Mouse (Mus musculus): ENCODE data around the gene Gm813. TPM values are rescaled to one million over a fixed set of nuclear protein-coding genes. Genes with fewer than 3 reads are reported as not detected.

Gm813 gene
- polyA plus RNA-seq, 1 experiment from 2014 or later: not detected

DNA sequence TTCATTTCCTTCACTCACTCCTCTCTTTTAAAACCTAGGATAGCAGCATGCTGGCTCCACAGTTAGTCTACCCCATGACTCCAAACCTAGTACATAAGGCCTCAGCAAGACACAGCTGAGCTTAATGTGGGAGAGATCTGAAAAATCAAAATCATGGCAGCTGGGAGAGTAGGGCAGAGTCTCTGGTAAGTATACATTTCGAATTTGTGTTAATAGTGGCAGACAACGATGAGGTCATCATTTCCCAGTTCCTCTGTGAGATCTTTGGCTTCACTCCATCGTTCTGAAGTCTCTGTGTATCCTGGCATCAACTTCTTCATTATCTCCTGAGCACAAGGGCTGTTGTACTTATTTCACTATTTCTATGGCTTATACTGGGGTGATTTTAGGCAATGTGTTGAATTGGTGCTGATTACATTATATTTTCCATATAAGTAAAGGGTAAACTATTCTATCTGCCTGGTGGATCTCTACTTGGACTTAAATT is 22.0 kb upstream of the Gm813 start, which contains the start of gene E330017A01Rik:
E330017A01Rik (minus strand) TSS at position 51 of the 487 bp plus-strand sequence.
- no peaks in the 10 kb centered on the region for H3K4me1 ChIP-seq (ENCODE audit: control insufficient read depth, insufficient read depth, low read length)
- H3K4me2 ChIP-seq (replicated peaks; ENCODE audit: low read depth, low read length): no peak within 1 kb of the TSS
- no peaks in the 10 kb centered on the region for H3K27me3 ChIP-seq (ENCODE audit: control insufficient read depth, insufficient read depth, low read length)
- no peak within 1 kb of the TSS for H3K9ac ChIP-seq (ENCODE audit: low read depth, low read length)
- no peak within 1 kb of the TSS for H3K4me3 ChIP-seq (ENCODE audit: low read length)
- WGBS: 94% methylated on average over 3 of the region's 3 CpGs
- no peaks in the 10 kb centered on the region for H3K9me3 ChIP-seq (ENCODE audit: control insufficient read depth, low read length)
- H3K27ac ChIP-seq (ENCODE audit: low read depth, low read length): no peak within 1 kb of the TSS
- no peaks in the 10 kb centered on the region for H3K36me3 ChIP-seq (ENCODE audit: control insufficient read depth, insufficient read depth, low read length)
- no peak for ATAC-seq (ENCODE audit: low FRiP score, low TSS enrichment)

DNA sequence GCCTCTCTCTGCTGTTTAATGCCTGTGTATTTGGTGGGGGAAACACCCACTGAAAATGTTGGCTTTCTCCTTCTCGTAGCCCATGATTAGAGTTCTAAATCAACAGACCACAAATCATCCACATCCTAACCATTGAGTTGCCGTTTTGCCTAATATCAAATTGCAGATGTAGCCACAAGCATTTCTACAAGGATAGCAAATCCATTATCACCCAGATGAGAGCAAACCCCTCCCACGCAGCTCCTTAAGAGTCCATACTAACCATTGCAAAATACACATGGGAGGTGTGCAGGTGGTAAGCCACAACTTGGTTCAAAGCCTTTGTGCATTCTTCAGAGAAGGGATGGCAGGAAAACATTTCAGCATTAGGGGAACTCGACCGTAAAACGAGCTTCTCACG is 21.2 kb upstream of the Gm813 start:
- Histone ChIP-seq H3K4me3 (ENCODE audit: low read length) (no peak overlapping the region), H3K4me2 (replicated peaks; ENCODE audit: low read depth, low read length) (no peak overlapping the region), H3K4me1 (ENCODE audit: control insufficient read depth, insufficient read depth, low read length) (no peaks in the 10 kb centered on the region), H3K9ac (ENCODE audit: low read depth, low read length) (no peak overlapping the region), H3K27ac (ENCODE audit: low read depth, low read length) (no peak overlapping the region), H3K36me3 (ENCODE audit: control insufficient read depth, insufficient read depth, low read length) (no peaks in the 10 kb centered on the region), H3K27me3 (ENCODE audit: control insufficient read depth, insufficient read depth, low read length) (no peaks in the 10 kb centered on the region), H3K9me3 (ENCODE audit: control insufficient read depth, low read length) (no peaks in the 10 kb centered on the region)
- WGBS: 40% methylated on average over 7 of the region's 7 CpGs
- no peak for ATAC-seq (ENCODE audit: low FRiP score, low TSS enrichment)

DNA sequence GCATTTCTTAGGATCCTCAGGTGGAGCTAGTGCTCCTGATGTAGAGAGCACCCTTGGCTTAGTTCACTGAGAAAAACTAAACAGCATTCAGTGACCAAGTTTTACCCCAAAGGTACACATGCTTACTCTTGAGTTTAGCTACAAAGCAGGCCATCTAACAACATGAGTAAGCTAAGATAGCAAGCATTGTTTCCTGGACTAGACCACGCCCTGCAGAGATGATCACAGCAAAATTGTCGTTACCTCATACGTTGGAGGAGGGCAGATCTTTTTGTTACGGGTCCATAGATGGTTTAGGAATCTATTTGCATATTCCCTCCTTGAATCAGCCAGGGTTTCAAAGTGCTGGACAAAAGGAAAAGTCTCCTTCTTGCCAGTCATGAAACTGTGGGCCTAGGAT is 20.7 kb upstream of the Gm813 start:
- no peaks in the 10 kb centered on the region for H3K27me3 ChIP-seq (ENCODE audit: control insufficient read depth, insufficient read depth, low read length)
- H3K27ac ChIP-seq (ENCODE audit: low read depth, low read length): no peak overlapping the region
- H3K4me1 ChIP-seq (ENCODE audit: control insufficient read depth, insufficient read depth, low read length): no peaks in the 10 kb centered on the region
- WGBS: 83% methylated on average over 4 of the region's 4 CpGs
- no peaks in the 10 kb centered on the region for H3K9me3 ChIP-seq (ENCODE audit: control insufficient read depth, low read length)
- no peak overlapping the region for H3K9ac ChIP-seq (ENCODE audit: low read depth, low read length)
- H3K4me2 ChIP-seq (replicated peaks; ENCODE audit: low read depth, low read length): no peak overlapping the region
- H3K4me3 ChIP-seq (ENCODE audit: low read length): no peak overlapping the region
- H3K36me3 ChIP-seq (ENCODE audit: control insufficient read depth, insufficient read depth, low read length): no peaks in the 10 kb centered on the region
- no peak for ATAC-seq (ENCODE audit: low FRiP score, low TSS enrichment)

DNA sequence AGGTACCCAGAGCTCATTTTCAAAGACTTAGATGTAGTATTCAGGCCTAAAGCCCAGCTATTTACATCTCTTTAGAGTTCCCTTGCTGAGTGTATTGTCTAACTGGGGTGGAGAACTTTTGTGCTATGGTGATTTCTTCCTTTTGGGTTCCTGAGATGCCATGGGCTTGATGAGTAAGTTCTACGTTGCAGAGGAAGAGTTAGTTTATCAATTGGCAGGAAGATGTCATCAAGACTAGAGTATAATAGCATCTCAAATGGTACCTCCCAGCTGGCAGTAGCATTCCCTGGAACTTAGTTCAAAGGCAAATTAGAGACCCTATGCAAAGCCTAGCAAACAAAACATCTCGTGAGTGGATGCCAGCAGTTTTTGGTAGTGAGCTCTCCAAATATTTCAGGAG is 19.1 kb upstream of the Gm813 start:
- Histone ChIP-seq H3K4me2 (replicated peaks; ENCODE audit: low read depth, low read length) (no peak overlapping the region), H3K27ac (ENCODE audit: low read depth, low read length) (no peak overlapping the region), H3K4me1 (ENCODE audit: control insufficient read depth, insufficient read depth, low read length) (no peaks in the 10 kb centered on the region), H3K36me3 (ENCODE audit: control insufficient read depth, insufficient read depth, low read length) (no peaks in the 10 kb centered on the region), H3K4me3 (ENCODE audit: low read length) (no peak overlapping the region), H3K9me3 (ENCODE audit: control insufficient read depth, low read length) (no peaks in the 10 kb centered on the region), H3K27me3 (ENCODE audit: control insufficient read depth, insufficient read depth, low read length) (no peaks in the 10 kb centered on the region), H3K9ac (ENCODE audit: low read depth, low read length) (no peak overlapping the region)
- WGBS: 61% methylated on average over 2 of the region's 2 CpGs
- ATAC-seq (ENCODE audit: low FRiP score, low TSS enrichment): no peak

DNA sequence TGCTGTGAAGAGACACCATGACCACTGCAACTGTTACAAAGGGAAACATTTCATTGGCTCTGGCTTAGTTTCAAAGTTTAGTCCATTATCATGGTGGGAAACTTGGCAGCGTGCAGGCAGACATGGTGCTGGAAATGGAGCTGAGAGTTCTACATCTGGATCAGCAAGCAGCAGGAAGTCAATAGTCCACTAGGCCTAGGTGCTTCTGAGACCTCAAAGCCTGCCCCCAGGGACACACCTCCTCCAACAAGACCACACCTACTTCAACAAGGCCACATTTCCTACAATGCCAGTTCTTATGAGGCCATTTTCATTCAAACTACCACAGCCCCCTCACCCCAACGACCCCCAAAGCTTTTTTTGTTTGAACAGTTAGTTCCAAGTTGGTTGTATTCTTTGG is 13.0 kb upstream of the Gm813 start:
- Histone ChIP-seq H3K4me2 (replicated peaks; ENCODE audit: low read depth, low read length) (no peak overlapping the region), H3K4me1 (ENCODE audit: control insufficient read depth, insufficient read depth, low read length) (no peaks in the 10 kb centered on the region), H3K27me3 (ENCODE audit: control insufficient read depth, insufficient read depth, low read length) (no peaks in the 10 kb centered on the region), H3K27ac (ENCODE audit: low read depth, low read length) (no peak overlapping the region), H3K9ac (ENCODE audit: low read depth, low read length) (no peak overlapping the region), H3K4me3 (ENCODE audit: low read length) (no peak overlapping the region), H3K36me3 (ENCODE audit: control insufficient read depth, insufficient read depth, low read length) (no peaks in the 10 kb centered on the region), H3K9me3 (ENCODE audit: control insufficient read depth, low read length) (no peaks in the 10 kb centered on the region)
- no peak for ATAC-seq (ENCODE audit: low FRiP score, low TSS enrichment)
- WGBS: 66% methylated on average over 2 of the region's 2 CpGs

DNA sequence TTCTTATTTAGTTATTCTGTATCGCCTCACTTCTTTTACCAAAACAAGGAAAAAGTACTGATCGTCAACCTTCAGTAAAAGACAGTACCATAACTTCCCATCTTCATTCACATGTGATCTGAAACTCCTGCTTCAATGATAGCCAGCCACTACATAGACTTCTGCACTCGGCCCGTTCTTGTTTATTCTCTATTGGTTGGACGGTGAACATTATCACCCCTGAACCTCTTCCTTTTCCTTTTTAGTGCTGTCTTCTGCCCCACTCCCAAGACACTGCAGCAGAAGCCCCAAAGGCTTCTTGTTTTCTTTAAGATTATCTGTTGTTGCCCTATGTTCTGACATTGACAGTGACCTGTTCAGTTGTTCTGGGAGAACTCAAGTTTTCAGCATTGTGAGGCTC is 12.2 kb upstream of the Gm813 start:
- Histone ChIP-seq H3K9me3 (ENCODE audit: control insufficient read depth, low read length) (no peaks in the 10 kb centered on the region), H3K4me3 (ENCODE audit: low read length) (no peak overlapping the region), H3K4me2 (replicated peaks; ENCODE audit: low read depth, low read length) (no peak overlapping the region), H3K27me3 (ENCODE audit: control insufficient read depth, insufficient read depth, low read length) (no peaks in the 10 kb centered on the region), H3K9ac (ENCODE audit: low read depth, low read length) (no peak overlapping the region), H3K4me1 (ENCODE audit: control insufficient read depth, insufficient read depth, low read length) (no peaks in the 10 kb centered on the region), H3K27ac (ENCODE audit: low read depth, low read length) (no peak overlapping the region), H3K36me3 (ENCODE audit: control insufficient read depth, insufficient read depth, low read length) (no peaks in the 10 kb centered on the region)
- 91% methylated on average over 5 of the region's 5 CpGs for WGBS
- ATAC-seq (ENCODE audit: low FRiP score, low TSS enrichment): no peak

DNA sequence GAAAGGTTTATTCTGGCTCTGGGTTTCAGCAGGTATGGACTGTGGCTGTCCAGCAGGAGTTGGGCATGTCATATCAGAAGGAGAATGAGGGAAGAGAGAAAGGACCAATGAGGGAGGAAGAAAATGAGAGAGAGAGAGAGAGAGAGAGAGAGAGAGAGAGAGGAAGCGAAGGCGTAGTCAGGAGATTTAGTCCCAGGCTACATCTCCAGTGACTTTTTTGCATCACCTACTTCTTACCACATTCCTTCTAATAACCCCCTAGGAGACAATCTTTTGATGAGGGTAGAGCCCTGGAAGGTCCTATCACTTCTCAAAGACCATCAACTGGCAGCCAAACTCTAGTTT is 11.5 kb upstream of the Gm813 start:
- H3K9ac ChIP-seq (ENCODE audit: low read depth, low read length): no peak overlapping the region
- WGBS: 100% methylated on average over 2 of the region's 2 CpGs
- no peak overlapping the region for H3K27ac ChIP-seq (ENCODE audit: low read depth, low read length)
- no peaks in the 10 kb centered on the region for H3K27me3 ChIP-seq (ENCODE audit: control insufficient read depth, insufficient read depth, low read length)
- H3K4me2 ChIP-seq (replicated peaks; ENCODE audit: low read depth, low read length): no peak overlapping the region
- no peaks in the 10 kb centered on the region for H3K4me1 ChIP-seq (ENCODE audit: control insufficient read depth, insufficient read depth, low read length)
- no peaks in the 10 kb centered on the region for H3K36me3 ChIP-seq (ENCODE audit: control insufficient read depth, insufficient read depth, low read length)
- H3K9me3 ChIP-seq (ENCODE audit: control insufficient read depth, low read length): no peaks in the 10 kb centered on the region
- ATAC-seq (ENCODE audit: low FRiP score, low TSS enrichment): no peak
- H3K4me3 ChIP-seq (ENCODE audit: low read length): no peak overlapping the region

DNA sequence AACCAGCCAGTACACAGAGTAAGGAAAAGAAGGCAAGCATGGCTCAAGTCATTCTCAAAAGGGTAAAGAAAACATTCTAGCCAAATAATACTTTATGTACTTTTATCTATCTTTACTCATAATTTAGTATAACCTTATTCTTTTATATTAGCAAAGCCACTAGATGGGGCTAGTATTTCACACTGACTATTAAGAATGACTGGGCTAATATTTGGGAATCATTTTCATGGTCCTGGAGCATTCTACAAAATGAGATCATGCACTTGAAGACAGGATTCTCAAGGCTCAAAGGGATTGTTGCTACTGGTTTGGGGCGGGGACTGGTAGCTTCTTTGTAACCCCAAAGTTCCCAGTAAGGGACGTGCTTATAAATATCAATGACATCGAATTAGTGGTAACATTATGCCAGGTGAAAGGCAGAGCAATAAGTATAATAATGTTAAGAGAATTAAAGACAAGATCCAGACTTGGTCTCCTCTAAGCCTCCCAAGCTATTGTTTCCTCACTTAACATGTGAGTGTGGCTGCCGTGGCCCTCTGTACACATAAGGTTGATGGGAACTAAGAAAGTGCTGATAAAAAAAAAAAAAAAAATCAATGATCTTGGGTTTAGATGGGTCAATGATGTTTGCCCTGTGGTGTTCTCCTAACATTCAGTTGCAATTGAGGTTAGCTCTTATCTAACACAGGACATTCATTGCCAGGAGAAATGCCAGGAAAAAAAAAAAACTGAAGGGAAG is 11.0 kb upstream of the Gm813 start:
- no peaks in the 10 kb centered on the region for H3K4me1 ChIP-seq (ENCODE audit: control insufficient read depth, insufficient read depth, low read length)
- ATAC-seq (ENCODE audit: low FRiP score, low TSS enrichment): no peak
- H3K4me3 ChIP-seq (ENCODE audit: low read length): no peak overlapping the region
- H3K4me2 ChIP-seq (replicated peaks; ENCODE audit: low read depth, low read length): no peak overlapping the region
- no peaks in the 10 kb centered on the region for H3K36me3 ChIP-seq (ENCODE audit: control insufficient read depth, insufficient read depth, low read length)
- no peak overlapping the region for H3K27ac ChIP-seq (ENCODE audit: low read depth, low read length)
- H3K27me3 ChIP-seq (ENCODE audit: control insufficient read depth, insufficient read depth, low read length): no peaks in the 10 kb centered on the region
- no peak overlapping the region for H3K9ac ChIP-seq (ENCODE audit: low read depth, low read length)
- no peaks in the 10 kb centered on the region for H3K9me3 ChIP-seq (ENCODE audit: control insufficient read depth, low read length)
- 93% methylated on average over 4 of the region's 4 CpGs for WGBS

DNA sequence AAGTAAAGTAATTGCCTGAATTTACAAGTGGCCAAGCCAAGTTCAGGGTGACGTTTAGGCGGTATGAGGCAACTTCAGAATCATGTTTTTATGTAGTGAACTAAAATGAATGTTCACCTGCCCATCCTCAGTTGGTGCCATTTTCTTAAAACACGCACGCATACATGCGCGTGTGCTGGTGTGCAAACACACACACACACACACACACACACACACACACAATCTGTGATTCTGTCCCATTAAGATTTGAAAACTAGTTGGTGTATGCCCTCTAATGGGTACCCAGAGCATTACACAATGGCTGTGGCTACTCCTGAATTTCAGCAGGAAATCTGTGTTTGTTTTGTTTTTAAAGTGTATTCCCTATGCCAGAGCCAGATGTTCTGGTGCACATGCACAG is 7.2 kb upstream of the Gm813 start:
- no peak overlapping the region for H3K4me3 ChIP-seq (ENCODE audit: low read length)
- H3K36me3 ChIP-seq (ENCODE audit: control insufficient read depth, insufficient read depth, low read length): no peaks in the 10 kb centered on the region
- no peak overlapping the region for H3K4me2 ChIP-seq (replicated peaks; ENCODE audit: low read depth, low read length)
- H3K27me3 ChIP-seq (ENCODE audit: control insufficient read depth, insufficient read depth, low read length): no peaks in the 10 kb centered on the region
- H3K9me3 ChIP-seq (ENCODE audit: control insufficient read depth, low read length): no peaks in the 10 kb centered on the region
- no peak overlapping the region for H3K9ac ChIP-seq (ENCODE audit: low read depth, low read length)
- ATAC-seq (ENCODE audit: low FRiP score, low TSS enrichment): peak; percentile 32; the same call in 1 of the 2 replicates
- WGBS: 90% methylated on average over 6 of the region's 6 CpGs
- no peak overlapping the region for H3K27ac ChIP-seq (ENCODE audit: low read depth, low read length)
- H3K4me1 ChIP-seq (ENCODE audit: control insufficient read depth, insufficient read depth, low read length): no peaks in the 10 kb centered on the region
